Mouse (Mus musculus) lung, embryonic 15.5 days (tissue): ENCODE results near the gene Adprhl1. TPM values are rescaled to one million over a fixed set of nuclear protein-coding genes. Genes with fewer than 3 reads are reported as not detected.
A peak's percentile ranks its signal among the peaks of the same experiment; 100 is the strongest.

ENCODE experiments used
- ATAC-seq: fragments of 200-750 bp; cut with Nextera tagmentation; 2 replicates; pipeline ENCODE4 v1.8.0; 2017; ENCODE audit warnings: moderate number of reproducible peaks, borderline replicate concordance; ENCODE audit not compliant: low FRiP score, low TSS enrichment; ENCODE audit errors: extremely low read depth
- H3K27ac ChIP-seq: fragments of 300-500 bp; sonication (generic); 2 replicates; pipeline ENCODE4 v1.5.1; 2015; ENCODE audit warnings: moderate library complexity, mild to moderate bottlenecking, inconsistent platforms
- H3K27me3 ChIP-seq: fragments of 300-500 bp; sonication (generic); 2 replicates; pipeline ENCODE4 v1.6.1; 2015; ENCODE audit warnings: inconsistent platforms
- H3K36me3 ChIP-seq: fragments of 300-500 bp; sonication (generic); 2 replicates; pipeline ENCODE4 v1.6.1; 2015; ENCODE audit warnings: inconsistent platforms
- H3K4me1 ChIP-seq: fragments of 300-500 bp; sonication (generic); 2 replicates; pipeline ENCODE4 v1.6.1; 2015; ENCODE audit warnings: inconsistent platforms
- H3K4me2 ChIP-seq: fragments of 300-500 bp; sonication (generic); 2 replicates; pipeline ENCODE4 v1.6.1; 2015; ENCODE audit warnings: inconsistent platforms, mild to moderate bottlenecking, moderate library complexity
- H3K4me3 ChIP-seq: fragments of 300-500 bp; sonication (generic); 2 replicates; pipeline ENCODE4 v1.5.1; 2015; ENCODE audit warnings: mild to moderate bottlenecking, inconsistent platforms
- H3K9ac ChIP-seq: fragments of 300-500 bp; sonication (generic); 2 replicates; pipeline ENCODE4 v1.6.1; 2015; ENCODE audit warnings: inconsistent platforms
- H3K9me3 ChIP-seq: fragments of 300-500 bp; sonication (generic); 2 replicates; pipeline ENCODE4 v1.6.1; 2016; ENCODE audit warnings: inconsistent platforms
- WGBS: fragments of 180-500 bp; shearing (Covaris S2); methylation state at CpG from one replicate; pipeline ENCODE4 v1.1.7; 2015; 5-methylcytosine and 5-hydroxymethylcytosine counted together
- polyA plus RNA-seq: library from polyadenylated mRNA; unstranded; fragments of >200 nt; fragmentation: Nextera tagmentation; extraction: Ambion mirVana; gene quantifications from 2 replicates; pipeline ENCODE4 v1.2.1, GENCODE M21; 2015

The Adprhl1 gene
- polyA plus RNA-seq, 1 experiment from 2014 or later, result 6.0 TPM

GRCm38 (mm10) chr8:13204371-13205140 is 49.4 kb downstream of the Adprhl1 start:
- Histone ChIP-seq H3K9me3 (no peaks in the 10 kb centered on the region), H3K4me3 (no peak overlapping the region), H3K27me3 (peaks cover 36% of the 10 kb centered on the region), H3K4me1 (peaks cover 13% of the 10 kb centered on the region; the same call in 1 of the 2 replicates), H3K27ac (peak overlapping the region; percentile 29; the same call in 1 of the 2 replicates), H3K4me2 (no peak overlapping the region), H3K9ac (no peak overlapping the region), H3K36me3 (no peaks in the 10 kb centered on the region)
- no peak for ATAC-seq
- 53% methylated on average over 12 of the region's 12 CpGs for WGBS

DNA sequence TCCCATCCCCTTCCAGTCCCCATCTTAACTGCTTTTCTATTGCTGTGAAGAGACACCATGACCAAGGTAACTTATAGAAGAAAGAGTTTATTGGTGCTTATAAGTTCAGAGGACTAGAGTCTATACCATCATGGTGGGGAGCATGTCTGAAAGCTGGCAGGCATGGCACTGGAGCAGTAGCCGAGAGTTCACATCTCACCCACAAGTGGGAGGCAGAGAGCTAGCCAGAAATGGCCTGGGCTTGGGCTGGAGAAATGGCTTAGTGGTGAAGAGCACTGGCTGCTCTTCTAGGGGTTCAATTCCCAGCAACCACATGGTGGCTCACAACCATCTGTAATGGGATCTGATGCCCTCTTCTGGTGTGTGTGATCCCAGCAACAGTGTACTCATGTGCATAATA is 50.5 kb downstream of the Adprhl1 start:
- no peak overlapping the region for H3K27ac ChIP-seq
- no peak for ATAC-seq
- H3K4me3 ChIP-seq, result no peak overlapping the region
- 61% methylated on average over 1 of the region's 1 CpGs for WGBS
- no peaks in the 10 kb centered on the region for H3K36me3 ChIP-seq
- no peak overlapping the region for H3K4me2 ChIP-seq
- no peaks in the 10 kb centered on the region for H3K9me3 ChIP-seq
- no peak overlapping the region for H3K9ac ChIP-seq
- H3K27me3 ChIP-seq, result peaks cover 44% of the 10 kb centered on the region
- peaks cover 9% of the 10 kb centered on the region; the same call in 1 of the 2 replicates for H3K4me1 ChIP-seq

DNA sequence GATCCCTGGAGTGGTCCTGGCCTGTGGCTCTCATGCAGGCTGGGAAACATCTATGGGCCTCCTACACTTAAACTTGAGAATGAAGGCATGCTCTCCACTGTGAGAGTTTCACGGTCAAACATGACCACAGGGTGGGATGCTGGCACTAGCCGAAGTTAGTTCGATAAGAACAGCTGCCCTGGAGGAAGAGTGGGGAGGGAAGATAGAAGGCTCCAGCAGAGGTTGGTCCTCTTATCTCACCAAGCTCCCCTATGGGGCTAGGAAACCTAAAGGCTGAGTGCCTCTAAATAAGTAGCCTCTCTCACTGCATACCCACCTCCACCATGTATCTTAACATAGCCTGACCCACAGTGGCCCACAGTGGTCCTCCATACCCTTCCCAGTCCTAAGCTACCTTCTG is 51.2 kb downstream of the Adprhl1 start:
- H3K4me1 ChIP-seq, result peaks cover 9% of the 10 kb centered on the region; the same call in 1 of the 2 replicates
- H3K4me3 ChIP-seq, result no peak overlapping the region
- peaks cover 44% of the 10 kb centered on the region for H3K27me3 ChIP-seq
- 74% methylated on average over 3 of the region's 3 CpGs for WGBS
- H3K9me3 ChIP-seq, result no peaks in the 10 kb centered on the region
- no peak overlapping the region for H3K9ac ChIP-seq
- H3K4me2 ChIP-seq, result no peak overlapping the region
- no peak overlapping the region for H3K27ac ChIP-seq
- no peak for ATAC-seq
- no peaks in the 10 kb centered on the region for H3K36me3 ChIP-seq

- ATAC-seq, result no peak
- H3K36me3 ChIP-seq, result no peaks in the 10 kb centered on the region
- H3K9ac ChIP-seq, result no peak overlapping the region
- no peak overlapping the region for H3K27ac ChIP-seq
- H3K4me2 ChIP-seq, result no peak overlapping the region
- 45% methylated on average over 3 of the region's 3 CpGs for WGBS
- peaks cover 9% of the 10 kb centered on the region; the same call in 1 of the 2 replicates for H3K4me1 ChIP-seq
- H3K4me3 ChIP-seq, result no peak overlapping the region
- H3K27me3 ChIP-seq, result peaks cover 44% of the 10 kb centered on the region
- no peaks in the 10 kb centered on the region for H3K9me3 ChIP-seq
These were observed 51.9 kb downstream of the Adprhl1 start for GRCm38 (mm10) chr8:13202041-13202440.

GRCm38 (mm10) chr8:13201013-13201334 is 53.0 kb downstream of the Adprhl1 start:
- H3K27ac ChIP-seq, result no peak overlapping the region
- ATAC-seq, result no peak
- peaks cover 9% of the 10 kb centered on the region; the same call in 1 of the 2 replicates for H3K4me1 ChIP-seq
- no peaks in the 10 kb centered on the region for H3K36me3 ChIP-seq
- 2% methylated on average over 18 of the region's 18 CpGs for WGBS
- peak overlapping the region; percentile 98 for H3K4me2 ChIP-seq
- peaks cover 44% of the 10 kb centered on the region for H3K27me3 ChIP-seq
- H3K9ac ChIP-seq, result 0 out of 2 replicates have a peak overlapping the region, but pooled peaks have one; percentile 68
- H3K4me3 ChIP-seq, result peak overlapping the region; percentile 78
- no peaks in the 10 kb centered on the region for H3K9me3 ChIP-seq

- Histone ChIP-seq H3K9me3 (no peaks in the 10 kb centered on the region), H3K36me3 (no peaks in the 10 kb centered on the region), H3K27me3 (peaks cover 44% of the 10 kb centered on the region), H3K27ac (no peak within 1 kb of the TSS), H3K4me2 (peak within 1 kb of the TSS; percentile 98), H3K9ac (peak within 1 kb of the TSS; percentile 68), H3K4me1 (peaks cover 8% of the 10 kb centered on the region; the same call in 1 of the 2 replicates), H3K4me3 (peak within 1 kb of the TSS; percentile 78)
- ATAC-seq, result peak; percentile 51
- WGBS, result under 1% methylated on average over 41 of the region's 58 CpGs
These were observed 53.5 kb downstream of the Adprhl1 start, which contains the start of gene Grtp1 for GRCm38 (mm10) chr8:13200301-13201012. TSS of gene Grtp1 (minus strand) at chr8:13200620.

GRCm38 (mm10) chr8:13199385-13200061 is 54.4 kb downstream of the Adprhl1 start:
- Histone ChIP-seq H3K9ac (peak overlapping the region; percentile 68; the same call in 1 of the 2 replicates), H3K36me3 (no peaks in the 10 kb centered on the region)

DNA sequence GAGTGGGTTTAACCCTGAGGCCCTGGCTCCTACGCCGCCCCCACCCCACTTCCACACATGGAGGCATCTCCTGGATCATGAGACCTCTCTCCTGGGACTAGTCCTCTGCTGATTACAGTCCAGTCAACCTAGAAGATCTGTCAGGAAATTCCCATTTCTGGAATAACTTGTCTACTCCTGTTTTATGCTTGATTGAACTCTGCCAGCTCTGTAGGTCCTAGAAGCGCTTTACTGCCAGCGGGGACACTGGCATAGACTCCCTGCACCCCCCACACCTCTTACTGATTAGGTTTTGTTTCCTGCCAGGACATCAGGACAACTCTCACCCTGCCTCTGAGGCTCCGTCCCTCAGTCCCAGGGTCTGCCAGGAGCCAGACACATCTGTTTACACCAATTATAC is 56.5 kb downstream of the Adprhl1 start:
- H3K4me1 ChIP-seq, result no peaks in the 10 kb centered on the region; the same call in 1 of the 2 replicates
- H3K9ac ChIP-seq, result no peak overlapping the region
- peaks cover 37% of the 10 kb centered on the region for H3K27me3 ChIP-seq
- H3K36me3 ChIP-seq, result no peaks in the 10 kb centered on the region
- no peak overlapping the region for H3K27ac ChIP-seq
- no peak for ATAC-seq
- H3K4me2 ChIP-seq, result no peak overlapping the region
- H3K9me3 ChIP-seq, result no peaks in the 10 kb centered on the region
- no peak overlapping the region for H3K4me3 ChIP-seq
- 79% methylated on average over 5 of the region's 5 CpGs for WGBS

More at GRCm38 (mm10) chr8:13199385-13200061, 54.4 kb downstream of the Adprhl1 start:
- Histone ChIP-seq H3K4me2 (peak overlapping the region; percentile 98), H3K27me3 (peaks cover 44% of the 10 kb centered on the region), H3K4me3 (peak overlapping the region; percentile 78), H3K27ac (no peak overlapping the region), H3K4me1 (peaks cover 3% of the 10 kb centered on the region; the same call in 1 of the 2 replicates), H3K9me3 (no peaks in the 10 kb centered on the region)
- no peak for ATAC-seq
- WGBS, result 24% methylated on average over 14 of the region's 14 CpGs

DNA sequence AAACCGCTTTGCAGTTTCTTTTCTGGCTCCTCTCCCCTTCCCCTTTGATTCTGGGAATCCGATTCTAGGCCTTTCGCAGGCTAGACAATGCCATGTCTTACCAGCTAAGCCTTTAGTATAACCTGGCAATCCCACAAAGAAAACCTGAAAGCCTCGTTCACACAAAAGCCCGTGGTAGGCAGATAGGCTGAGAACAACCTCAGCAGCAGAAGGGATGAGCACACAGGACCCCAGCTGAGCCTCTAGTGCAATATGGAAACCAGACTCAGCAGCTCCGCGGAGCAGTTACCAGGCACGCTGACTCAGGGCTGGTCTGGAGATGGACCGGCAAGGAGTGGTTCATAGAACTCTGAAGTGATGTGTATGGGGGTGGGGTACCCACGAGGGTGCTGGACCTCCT is 59.1 kb downstream of the Adprhl1 start:
- H3K27ac ChIP-seq, result no peak overlapping the region
- no peak overlapping the region for H3K4me2 ChIP-seq
- no peak overlapping the region for H3K4me3 ChIP-seq
- H3K4me1 ChIP-seq, result no peaks in the 10 kb centered on the region; the same call in 1 of the 2 replicates
- 45% methylated on average over 10 of the region's 10 CpGs for WGBS
- peaks cover 10% of the 10 kb centered on the region for H3K27me3 ChIP-seq
- H3K9ac ChIP-seq, result no peak overlapping the region
- H3K9me3 ChIP-seq, result no peaks in the 10 kb centered on the region
- no peak for ATAC-seq
- no peaks in the 10 kb centered on the region for H3K36me3 ChIP-seq

GRCm38 (mm10) chr8:13190235-13190634 is 63.7 kb downstream of the Adprhl1 start:
- Histone ChIP-seq H3K9ac (no peak overlapping the region), H3K4me2 (no peak overlapping the region), H3K27me3 (no peaks in the 10 kb centered on the region), H3K27ac (no peak overlapping the region), H3K4me3 (no peak overlapping the region), H3K4me1 (no peaks in the 10 kb centered on the region), H3K9me3 (no peaks in the 10 kb centered on the region), H3K36me3 (no peaks in the 10 kb centered on the region)
- WGBS, result 77% methylated on average over 8 of the region's 8 CpGs
- ATAC-seq, result no peak

DNA sequence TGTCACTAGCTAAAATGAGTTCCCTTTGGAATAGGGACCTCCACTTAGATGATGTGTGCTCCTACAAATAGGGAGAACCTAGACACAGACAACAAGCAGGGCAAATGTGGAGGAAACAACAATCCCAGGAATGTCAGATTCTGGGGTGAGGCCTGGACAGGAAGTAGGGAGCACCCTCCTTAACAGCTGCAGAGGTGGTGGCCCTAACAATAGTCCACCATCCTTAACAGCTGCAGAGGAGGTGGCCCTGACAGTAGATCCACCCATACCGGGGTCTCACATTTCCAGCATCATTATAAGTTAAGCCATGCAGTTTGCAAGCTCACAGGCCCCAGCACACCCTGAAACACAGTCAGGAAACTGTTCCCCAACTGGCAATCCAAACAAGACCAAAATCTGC is 65.1 kb downstream of the Adprhl1 start:
- Histone ChIP-seq H3K9me3 (no peaks in the 10 kb centered on the region), H3K27ac (no peak overlapping the region), H3K9ac (no peak overlapping the region), H3K27me3 (no peaks in the 10 kb centered on the region), H3K4me2 (no peak overlapping the region), H3K4me3 (no peak overlapping the region), H3K4me1 (no peaks in the 10 kb centered on the region), H3K36me3 (no peaks in the 10 kb centered on the region)
- no peak for ATAC-seq
- WGBS, result 65% methylated on average over 1 of the region's 1 CpGs
